Mouse (Mus musculus): Measurements from ENCODE around the gene Pcdh9. TPM values are rescaled to one million over a fixed set of nuclear protein-coding genes. Genes with fewer than 3 reads are reported as not detected.

Gene Pcdh9
- under 1 TPM; 0.17 to 0.48 (median 0.39) TPM for total RNA-seq (2022)

DNA sequence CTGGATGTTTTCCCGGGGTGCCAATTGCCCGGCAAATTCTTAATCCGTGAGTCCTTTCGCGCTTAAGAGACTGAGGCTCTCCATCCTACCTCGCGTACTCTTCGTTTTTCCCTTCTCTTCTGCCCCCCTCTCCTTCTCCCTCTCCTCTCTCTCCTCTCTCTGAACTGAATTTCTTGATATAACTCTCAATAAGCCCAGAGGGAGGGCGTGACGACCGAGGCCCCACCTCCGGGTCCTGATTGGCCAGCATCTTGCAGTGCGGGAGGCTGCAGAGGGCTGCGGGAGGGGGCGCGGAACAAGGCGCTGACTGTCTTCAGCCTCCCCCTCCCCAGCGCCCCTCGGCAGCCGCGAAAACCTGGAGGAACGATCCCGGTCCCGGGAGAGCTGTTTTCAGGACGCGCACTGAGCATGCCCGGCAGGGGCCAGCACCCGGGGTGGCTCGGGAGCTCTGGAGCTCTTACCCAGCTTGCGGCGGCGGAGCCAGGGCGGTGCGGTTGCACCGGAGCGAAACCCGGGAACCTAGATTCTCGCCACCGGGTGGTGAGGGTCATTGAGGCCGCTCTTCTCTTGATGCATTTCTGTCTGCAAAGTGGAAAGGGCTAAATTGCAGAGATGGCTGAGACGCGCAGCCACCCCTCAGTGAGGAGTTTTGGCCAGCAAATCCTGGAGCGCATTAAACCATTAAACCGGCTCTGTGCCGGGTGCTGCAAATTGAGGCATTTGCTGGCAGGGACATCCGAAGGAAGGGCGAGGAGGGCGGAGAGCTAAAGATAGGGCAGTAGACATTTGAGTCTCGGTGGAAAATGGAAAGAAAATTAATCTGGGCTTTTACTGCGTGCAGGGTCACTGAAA is at the start of gene Pcdh9:
Pcdh9 (minus strand) TSS at position 161 of the 852 bp plus-strand sequence.
- DNase-seq (ENCODE audit: low spot score in 2 of 2), result peak; percentile 48 to 51

DNA sequence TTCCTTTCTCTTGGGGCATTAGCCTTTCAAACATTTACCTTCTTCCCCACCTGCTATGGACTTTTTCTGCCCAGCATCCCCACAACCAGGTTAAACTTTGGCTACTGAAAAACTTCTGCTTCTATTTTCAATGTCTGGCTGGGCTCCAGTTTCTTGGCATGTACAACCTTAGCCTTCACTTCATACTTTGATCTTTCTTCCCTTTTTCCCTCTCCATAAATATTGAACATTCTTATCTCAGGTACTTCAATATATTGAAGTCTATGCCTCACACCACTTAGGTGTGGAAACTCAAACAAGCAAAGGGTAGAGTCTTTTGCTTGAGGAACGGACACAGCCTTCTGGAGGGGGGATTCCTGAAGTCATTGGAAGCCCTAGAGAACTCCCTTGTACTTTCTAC is 16.4 kb upstream of the Pcdh9 start:
- no peak for DNase-seq (ENCODE audit: low spot score in 2 of 2)

DNA sequence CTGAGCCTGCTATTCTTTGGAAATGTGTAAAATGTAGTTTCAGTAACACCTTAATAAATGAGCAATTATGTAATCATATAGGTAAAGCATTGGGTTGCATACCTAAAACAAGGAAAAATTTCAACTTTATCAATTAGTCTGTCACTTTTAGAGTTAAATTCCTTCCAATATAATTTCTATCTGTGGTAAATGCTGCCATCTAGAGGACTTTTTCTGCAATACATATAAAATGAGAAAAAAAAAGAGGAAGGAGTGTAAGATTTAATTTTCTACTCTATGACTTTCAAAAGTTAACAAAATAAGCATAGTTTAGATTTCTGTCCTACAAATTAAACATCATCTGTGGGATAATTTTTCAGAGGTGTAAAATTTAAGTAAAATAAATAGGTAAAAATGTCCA is 8.1 kb upstream of the Pcdh9 start:
- no peak for DNase-seq (ENCODE audit: low spot score in 2 of 2)

DNA sequence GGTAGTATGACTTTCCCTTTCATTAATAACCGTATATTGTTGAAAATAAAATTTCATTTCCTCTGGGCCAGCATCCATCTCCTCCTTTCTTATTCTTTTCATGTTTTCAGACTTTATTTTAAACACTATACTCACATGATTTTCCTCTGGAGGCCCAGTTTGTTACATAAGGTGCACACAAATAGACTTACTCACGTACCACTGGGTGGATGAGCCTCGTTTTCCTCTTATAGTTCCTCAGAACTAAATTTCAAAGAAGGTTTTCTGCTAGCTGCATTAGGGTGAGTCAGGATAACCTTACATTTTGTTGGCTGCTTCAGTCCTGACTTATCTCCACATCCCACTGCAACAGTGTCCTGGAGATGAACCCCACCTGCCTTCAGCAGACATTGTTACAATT is 4.7 kb upstream of the Pcdh9 start:
- no peak for DNase-seq (ENCODE audit: low spot score in 2 of 2)

DNA sequence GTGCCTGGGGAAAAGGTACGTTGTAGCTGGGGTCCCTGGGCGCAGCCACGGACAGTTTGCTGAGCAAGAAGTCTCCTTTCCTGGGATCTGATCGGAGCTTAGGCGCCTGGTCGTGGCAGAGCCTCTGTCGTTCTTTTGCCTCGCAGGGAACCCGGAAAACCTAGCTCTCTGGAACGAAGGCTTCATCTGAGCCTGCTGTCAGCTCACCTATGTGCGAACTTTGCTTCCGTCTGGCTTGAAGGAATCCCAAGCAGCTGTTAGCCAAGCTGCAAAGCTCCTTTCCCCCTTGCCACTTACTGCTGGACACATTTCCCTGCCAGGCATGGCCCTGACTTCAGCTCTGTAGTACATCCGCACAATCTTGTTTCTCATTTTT is 880 bp upstream of the Pcdh9 start:
- DNase-seq (ENCODE audit: low spot score in 2 of 2), result no peak

DNA sequence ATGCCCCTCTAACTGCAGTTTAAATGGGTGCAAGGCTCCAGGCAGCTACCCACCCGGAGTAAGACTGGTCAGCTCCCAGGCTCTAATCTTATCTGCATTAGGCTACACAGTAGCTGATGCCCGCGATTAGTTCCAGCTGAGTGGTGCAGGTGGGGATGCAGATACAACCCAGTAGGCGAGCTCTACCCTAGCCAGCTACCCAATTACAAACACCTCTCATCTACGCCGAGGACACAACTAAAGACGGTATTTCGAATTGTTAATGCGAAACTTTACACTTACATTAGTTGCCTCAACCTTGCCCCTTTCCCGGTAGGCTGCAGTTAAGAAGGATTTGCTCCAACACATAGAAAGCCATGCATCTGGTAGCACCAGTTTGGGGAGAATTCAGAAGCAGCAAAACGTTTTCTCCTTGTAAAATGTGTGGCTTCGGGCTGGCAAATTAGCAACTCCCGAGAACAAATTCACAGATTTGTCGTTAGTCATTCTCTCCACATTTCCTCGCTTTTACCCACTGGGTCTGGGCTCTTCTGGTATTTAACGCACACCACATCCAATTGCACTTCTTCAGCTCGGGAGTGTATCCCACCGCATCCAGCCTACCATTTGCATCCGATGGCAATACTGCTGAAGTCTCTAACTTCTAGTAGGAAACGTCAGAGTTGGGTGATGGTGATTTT is 500 bp downstream of the Pcdh9 start:
- DNase-seq (ENCODE audit: low spot score in 2 of 2), result no peak

DNA sequence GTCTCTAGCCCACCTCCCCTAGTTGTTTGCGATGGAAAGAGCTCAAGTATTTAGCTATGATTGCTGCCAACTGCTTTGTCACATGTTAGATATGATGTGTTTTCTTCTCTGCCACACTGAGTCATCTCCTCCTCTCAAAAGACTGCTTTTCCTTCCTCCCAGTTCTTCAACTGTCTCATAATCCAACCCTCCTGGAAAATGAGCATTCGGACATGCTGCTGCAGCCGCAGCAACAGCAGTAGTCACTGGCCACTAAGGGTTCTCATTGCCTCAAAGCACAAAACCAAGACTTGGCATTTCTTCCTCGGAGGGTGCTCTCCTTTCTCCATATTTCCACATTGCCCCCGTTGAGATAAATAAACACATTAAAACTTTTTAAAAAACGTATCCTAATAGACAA is 1.2 kb downstream of the Pcdh9 start:
- DNase-seq (ENCODE audit: low spot score in 2 of 2), result no peak

DNA sequence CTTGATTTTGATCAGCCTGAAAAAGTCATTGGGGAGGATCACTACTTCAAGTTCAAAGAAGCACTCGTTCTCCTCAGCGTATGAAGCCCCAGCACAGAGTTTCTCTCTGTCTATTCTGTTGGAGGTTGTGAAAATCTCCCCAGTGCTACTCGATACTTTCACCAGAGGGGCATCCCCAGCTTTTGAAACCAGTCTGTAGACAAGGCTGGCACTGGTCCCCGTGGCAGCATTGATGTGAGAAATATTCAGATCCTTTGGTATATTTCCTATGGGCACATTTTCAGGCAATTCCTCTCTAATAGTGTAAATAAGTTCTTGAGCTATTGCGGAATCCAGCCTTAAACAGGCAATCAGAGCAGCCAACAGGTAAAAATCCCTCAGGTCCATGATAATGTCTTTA is 2.1 kb downstream of the Pcdh9 start:
- DNase-seq (ENCODE audit: low spot score in 2 of 2), result no peak

DNA sequence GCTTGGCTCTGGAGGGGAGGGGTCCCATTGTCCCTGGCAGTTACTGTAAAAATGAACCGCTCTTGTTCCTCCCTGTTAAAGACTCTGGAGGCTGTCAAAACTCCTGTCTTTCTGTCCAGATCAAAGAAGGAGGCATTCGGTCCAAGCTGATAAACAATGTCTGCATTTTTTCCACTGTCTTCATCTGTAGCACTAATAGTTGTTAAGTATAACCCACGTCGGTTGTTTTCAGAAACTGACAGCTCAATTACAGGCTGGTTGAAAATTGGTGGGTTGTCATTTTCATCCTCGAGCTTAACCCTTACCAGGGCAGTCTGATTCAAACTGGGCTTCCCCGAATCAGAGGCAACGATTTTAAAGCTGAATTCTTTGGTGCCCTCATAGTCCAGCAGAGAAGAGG is 3.4 kb downstream of the Pcdh9 start:
- no peak for DNase-seq (ENCODE audit: low spot score in 2 of 2)

DNA sequence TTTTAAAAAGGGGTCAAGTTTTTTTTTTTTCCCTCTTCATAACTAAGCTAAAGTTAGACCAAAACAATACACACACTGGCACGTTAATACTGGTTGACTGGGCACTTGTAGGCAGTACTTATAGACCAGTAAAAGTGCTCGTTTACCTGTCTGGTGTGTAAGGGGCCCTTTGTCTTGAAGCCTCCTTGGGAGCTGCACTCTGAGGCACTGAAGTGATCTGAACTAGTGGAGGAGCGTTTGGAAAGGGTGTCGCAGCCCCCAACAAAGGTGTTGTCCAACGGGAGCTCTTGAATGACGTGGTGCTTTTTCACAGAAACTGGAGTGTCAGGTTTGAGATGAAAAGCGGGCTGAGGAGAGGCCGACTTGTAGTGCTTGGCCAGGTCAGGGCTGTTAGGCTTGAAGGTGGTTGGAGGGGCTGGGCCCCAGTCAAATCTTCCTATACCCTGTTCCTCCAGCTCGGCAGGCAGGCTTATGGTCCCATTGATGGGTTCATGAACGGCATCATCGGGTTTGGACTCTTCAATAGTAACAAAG is 4.9 kb downstream of the Pcdh9 start:
- DNase-seq (ENCODE audit: low spot score in 2 of 2), result no peak

DNA sequence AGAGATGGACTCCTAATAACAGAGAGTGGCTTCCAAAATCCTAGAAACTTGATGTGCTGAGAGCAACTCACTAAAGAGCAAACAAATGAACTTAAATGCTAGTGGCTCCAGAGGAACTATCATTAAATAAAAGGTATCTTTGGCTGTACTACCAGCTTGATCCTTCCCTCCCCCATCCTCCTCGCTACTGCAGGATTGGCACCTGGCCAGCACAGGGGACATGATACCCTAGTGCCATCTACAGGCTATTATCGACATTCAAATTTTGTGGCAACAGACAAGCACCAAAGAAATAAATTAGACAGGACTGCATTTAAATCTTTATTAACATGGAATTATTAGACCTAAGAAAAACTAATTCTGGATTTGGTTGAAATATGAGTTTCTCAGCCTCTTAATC is 6.0 kb downstream of the Pcdh9 start:
- DNase-seq (ENCODE audit: low spot score in 2 of 2), result no peak

DNA sequence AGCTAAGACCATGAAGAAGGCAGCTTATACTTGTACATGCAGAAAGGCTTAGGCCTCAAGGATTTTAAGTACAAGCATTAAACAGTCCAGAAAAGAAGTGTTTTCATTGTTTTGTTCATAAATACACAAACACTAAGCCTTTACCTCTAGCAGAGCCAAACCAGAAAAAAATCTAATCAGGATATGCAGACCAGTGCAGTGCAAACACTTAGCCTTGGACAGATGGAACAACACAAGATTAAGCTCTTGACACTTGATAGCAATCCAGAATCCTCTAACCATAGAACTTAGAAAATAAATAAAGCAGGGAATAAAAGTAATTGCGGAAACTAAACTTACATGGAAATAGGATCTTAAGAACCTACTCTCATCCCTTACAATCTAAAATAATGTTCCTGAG is 10.4 kb downstream of the Pcdh9 start:
- no peak for DNase-seq (ENCODE audit: low spot score in 2 of 2)

DNA sequence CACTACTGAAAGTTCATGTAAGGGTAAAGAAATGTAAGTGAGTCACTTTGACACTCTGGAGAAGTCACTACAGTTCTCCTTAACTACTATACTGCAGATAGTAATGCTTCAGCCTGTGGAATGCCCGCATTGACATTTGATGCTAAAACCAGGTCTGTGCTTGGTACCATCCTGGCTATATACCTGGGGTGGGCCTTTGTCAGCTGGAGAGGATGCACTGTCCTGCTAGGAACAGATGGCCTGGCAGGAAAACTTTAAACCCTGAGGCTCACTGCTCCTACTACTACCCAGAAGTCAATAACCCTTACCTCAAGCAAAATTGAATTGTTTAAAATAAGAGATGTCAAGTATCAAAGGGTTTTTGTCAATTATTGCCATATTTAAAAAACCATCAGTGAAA is 14.5 kb downstream of the Pcdh9 start:
- DNase-seq (ENCODE audit: low spot score in 2 of 2), result no peak

DNA sequence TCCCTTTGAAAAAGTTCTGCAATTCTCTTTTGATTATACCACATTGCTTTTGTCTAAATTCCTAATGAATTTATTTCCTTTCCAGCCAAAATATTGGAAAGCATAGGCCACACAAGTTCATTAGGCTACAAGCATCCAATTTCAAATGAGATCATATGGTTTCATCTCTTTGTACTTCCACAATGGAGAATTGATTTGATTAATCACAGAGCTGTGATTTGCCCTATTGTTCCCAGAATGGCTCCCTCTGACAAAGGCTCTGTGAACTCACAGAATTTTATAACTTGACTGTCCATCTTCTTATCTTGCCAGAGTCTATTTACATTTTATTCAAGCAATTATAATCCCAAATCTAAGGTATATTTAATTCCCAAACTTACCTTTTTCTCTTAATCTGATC is 22.3 kb downstream of the Pcdh9 start:
- DNase-seq (ENCODE audit: low spot score in 2 of 2), result no peak

DNA sequence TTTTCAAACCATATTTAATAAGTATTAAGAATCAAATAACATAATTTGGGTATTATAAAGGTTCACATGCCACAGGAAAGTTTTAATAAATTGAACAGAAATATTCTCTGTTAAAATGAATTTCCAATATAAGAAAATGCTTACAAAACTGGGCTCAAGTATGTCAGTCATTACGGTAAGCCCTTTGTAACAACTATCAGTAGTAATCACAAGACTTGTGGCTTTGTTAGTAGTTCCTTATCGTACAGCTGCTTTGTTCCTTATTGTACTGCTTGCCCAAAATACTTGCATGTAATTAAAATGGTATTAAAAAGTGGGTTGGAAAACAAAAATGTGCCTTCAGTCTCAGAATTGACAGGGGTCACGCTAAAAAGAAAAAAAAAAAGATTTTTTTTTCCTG is 32.4 kb downstream of the Pcdh9 start:
- DNase-seq (ENCODE audit: low spot score in 2 of 2), result no peak

DNA sequence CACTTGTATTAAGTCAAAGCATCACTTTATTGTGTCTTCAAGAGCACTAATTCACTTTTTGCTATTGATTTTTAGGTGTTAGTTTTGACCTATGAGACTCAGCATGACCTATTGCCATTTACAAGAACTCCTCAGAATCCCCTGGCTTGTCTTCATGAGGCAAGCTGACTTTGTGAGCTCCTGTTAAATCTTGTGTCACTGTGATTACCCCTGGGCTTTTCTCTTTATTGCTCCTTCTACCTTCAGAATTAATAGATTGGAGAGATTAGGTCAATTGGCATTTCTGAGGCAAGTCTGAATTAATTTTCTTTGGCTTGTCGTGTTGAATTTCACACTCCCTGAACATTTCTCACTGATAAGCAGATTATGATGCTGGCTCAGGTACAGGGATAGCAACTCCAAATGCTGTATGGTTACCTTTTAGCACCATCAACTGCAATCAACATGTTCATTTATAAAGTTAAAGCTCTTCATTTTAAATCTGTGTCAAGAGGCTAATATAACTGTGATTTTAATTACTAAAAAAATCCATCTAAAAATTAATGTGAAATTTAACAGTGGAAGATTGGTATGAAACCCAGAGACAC is 44.3 kb downstream of the Pcdh9 start:
- DNase-seq (ENCODE audit: low spot score in 2 of 2), result no peak

DNA sequence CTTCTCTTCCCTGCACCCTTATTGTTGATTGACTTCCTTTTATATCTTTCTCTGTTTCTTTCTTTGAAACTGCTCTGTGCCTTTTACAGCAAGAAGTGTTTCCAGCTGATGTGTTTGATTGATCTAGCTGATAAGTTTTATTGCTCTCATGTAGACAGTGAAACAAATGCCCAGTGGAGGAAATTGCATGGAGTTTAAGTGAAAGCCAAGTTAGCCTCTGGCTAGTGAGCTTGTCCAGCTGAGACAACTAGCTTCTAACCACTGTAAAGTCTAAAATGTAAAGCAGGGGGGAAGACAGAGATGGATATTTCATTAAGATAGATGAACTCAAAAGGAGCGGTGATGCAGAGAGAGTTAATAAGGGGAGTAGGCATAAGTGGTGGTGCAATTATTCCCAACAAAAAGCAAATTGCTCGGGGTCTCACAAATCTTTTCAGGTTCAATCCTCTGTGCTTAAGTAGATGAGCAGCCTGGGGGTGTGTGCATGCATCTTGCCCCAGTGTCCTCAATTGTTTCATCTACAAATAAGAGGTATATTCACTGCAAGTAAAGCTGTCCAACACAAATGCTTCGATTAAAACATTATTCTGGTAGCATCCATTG is 47.7 kb downstream of the Pcdh9 start:
- no peak for DNase-seq (ENCODE audit: low spot score in 2 of 2)

DNA sequence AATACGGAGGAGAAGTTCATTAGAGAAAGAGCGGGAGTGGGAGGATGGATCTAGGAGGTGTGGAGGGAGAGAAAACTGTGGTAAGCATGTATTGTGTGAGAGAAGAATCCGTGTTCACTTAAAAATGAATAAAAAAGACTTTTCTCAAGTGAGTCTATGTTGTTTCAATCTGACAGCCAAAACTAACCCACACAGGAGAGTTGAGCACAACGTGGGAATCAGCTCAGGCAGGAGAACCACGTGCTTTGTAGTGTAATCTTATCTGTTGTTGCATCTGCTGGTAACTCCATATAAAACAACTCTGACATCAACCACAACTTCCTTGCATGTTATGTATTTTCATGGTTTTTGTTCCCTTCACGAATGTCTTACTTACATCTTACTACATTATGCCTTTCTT is 58.0 kb downstream of the Pcdh9 start:
- no peak for DNase-seq (ENCODE audit: low spot score in 2 of 2)

DNA sequence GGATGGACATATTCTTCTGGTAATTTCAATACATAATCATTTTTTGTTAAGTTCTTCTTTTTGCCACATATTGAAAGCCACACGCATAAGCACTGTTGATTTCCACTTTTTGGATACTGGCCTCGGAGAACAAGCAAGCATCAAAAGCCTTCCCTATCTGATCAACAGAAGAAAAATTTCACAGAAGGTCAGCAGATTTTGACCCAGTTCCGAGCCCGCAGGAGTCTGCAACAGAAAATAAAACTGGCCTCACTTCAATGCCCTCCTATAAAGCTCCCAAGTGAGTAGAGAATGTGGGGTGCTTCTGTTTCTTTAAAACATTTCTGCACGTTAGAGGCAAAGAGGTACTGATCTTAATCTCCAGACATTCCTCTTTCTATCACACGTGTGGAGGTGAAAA is 63.3 kb downstream of the Pcdh9 start:
- DNase-seq (ENCODE audit: low spot score in 2 of 2), result no peak

DNA sequence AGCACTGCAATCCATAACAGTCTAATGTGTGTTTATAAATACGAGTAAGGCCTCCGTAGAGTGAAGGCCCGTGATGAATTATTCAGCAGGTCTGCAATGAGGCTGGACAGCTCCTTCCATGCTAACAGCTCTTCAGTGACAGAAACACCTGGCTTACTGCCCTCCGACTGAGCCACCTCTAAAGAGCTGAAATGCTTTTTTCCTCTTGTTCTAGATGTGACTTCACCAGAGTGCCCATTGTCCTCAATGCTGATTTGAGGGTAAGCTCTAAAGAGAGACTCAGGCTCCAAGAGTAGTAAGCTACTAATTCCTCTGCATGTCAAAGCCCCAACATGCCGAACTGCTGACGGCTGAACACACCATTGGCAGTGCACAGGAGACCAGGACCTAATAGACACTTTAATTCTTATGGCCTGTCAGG is 64.4 kb downstream of the Pcdh9 start:
- DNase-seq (ENCODE audit: low spot score in 2 of 2), result no peak

DNA sequence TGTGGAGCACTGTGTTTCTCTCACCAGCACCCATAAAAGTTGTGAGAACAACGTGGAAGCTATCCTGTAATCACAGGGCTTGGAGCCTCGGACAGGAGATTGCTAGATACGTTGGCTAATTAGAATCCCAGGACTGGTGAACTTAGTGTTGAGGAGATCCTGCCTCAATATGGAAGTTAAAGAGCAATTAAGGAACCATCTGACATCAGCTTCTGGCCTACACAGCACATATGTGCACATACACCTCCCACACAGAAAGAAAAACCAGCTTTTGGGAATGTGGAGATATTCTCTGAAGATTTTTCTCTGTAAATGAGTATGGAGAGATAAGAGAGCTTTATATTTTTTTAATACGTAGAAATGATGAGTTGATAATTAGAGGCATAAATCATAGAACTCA is 71.6 kb downstream of the Pcdh9 start:
- DNase-seq (ENCODE audit: low spot score in 2 of 2), result no peak

DNA sequence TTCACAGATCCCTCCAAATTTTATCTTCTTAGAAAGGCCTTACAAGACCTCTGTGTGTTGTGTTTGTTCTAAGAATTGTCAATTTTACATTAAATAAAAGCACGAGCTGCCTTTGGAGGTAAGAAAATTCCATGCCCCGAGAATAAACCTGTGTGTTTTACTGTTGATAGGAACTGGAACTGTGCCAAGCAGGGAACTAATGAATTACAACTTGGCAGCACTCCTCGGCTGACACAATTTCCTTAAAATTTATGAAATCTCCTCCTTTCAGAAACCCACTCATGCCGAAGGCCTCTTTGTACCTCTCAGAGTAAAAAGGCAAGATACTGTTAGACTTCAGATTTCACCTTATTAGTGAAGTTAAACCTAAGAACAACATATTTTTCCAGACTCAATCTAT is 72.9 kb downstream of the Pcdh9 start:
- DNase-seq (ENCODE audit: low spot score in 2 of 2), result no peak

All from gastrocnemius, adult 8-10 months (tissue).